Comparison of ENCODE assay signal across 21 mouse cellular contexts in the genomic region with DNA sequence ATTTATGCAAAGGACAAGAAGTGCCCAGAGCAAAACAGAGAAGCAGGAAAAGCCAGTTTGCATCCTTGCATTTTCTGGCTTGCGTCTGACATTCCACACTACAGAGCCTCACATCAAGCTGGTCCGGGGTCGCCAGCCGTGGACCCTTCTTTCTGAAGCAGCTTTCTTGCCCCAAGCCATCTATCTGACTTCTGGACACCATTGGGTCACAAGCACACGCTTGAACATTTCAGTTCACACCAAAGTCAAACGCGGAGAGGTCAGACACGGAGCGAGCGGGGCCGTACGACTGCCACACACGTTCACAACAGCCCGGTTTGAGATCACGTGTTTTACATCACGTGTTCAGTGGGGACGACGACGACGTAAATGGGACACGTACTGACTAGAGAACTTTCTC.
"Had no signal": no experiment of that assay in that cellular context is flagged by ENCODE, and none has a peak within 500 bp of the region (broad histone marks: within the 10 kb centered on the region; RNA-seq: fewer than 3 reads in every experiment).

No protein-coding gene starts in this region.

- H3K27me3 ChIP-seq: limb, embryonic 13.5 days; liver, embryonic 12.5 days; liver, embryonic 15.5 days; midbrain, embryonic 13.5 days; neural tube, embryonic 13.5 days had no signal

- DNase-seq: kidney, adult 2 months; kidney, postnatal 25 days; layer of hippocampus, adult 9-11 months; liver; right cerebral cortex, postnatal 14 days; right cerebral cortex, postnatal 4 days; thymus, adult 18-20 months; thymus, postnatal 36 days had no signal

- H3K4me1 ChIP-seq: limb, embryonic 10.5 days; limb, embryonic 13.5 days; liver, embryonic 12.5 days; liver, embryonic 15.5 days; midbrain, embryonic 10.5 days; midbrain, embryonic 13.5 days; neural tube, embryonic 13.5 days had no signal

- H3K27ac ChIP-seq: kidney, postnatal 0 days; layer of hippocampus, adult 2 months; limb, embryonic 10.5 days; limb, embryonic 13.5 days; liver, embryonic 12.5 days; liver, embryonic 15.5 days; midbrain, embryonic 10.5 days; midbrain, embryonic 13.5 days; neural tube, embryonic 13.5 days; stomach, postnatal 0 days had no signal

- H3K36me3 ChIP-seq: limb, embryonic 10.5 days; limb, embryonic 13.5 days; liver, embryonic 12.5 days; liver, embryonic 15.5 days; midbrain, embryonic 10.5 days; midbrain, embryonic 13.5 days; neural tube, embryonic 13.5 days had no signal

- H3K4me2 ChIP-seq: limb, embryonic 13.5 days; liver, embryonic 12.5 days; liver, embryonic 15.5 days; midbrain, embryonic 13.5 days; neural tube, embryonic 13.5 days had no signal

- H3K4me3 ChIP-seq: layer of hippocampus, adult 2 months; limb, embryonic 10.5 days; limb, embryonic 13.5 days; liver, embryonic 12.5 days; liver, embryonic 15.5 days; midbrain, embryonic 10.5 days; midbrain, embryonic 13.5 days; myocyte; neural tube, embryonic 13.5 days had no signal

- H3K9ac ChIP-seq: limb, embryonic 13.5 days; liver, embryonic 12.5 days; liver, embryonic 15.5 days; midbrain, embryonic 13.5 days; neural tube, embryonic 13.5 days had no signal

- H3K9me3 ChIP-seq: limb, embryonic 10.5 days; limb, embryonic 13.5 days; liver, embryonic 12.5 days; liver, embryonic 15.5 days; midbrain, embryonic 10.5 days; midbrain, embryonic 13.5 days; neural tube, embryonic 13.5 days had no signal

- ATAC-seq: intestine, postnatal 0 days; liver, embryonic 12.5 days; midbrain, embryonic 13.5 days; midbrain, embryonic 16.5 days had no signal
